Mouse (Mus musculus) hindbrain, postnatal 0 days (tissue): ENCODE measurements around the gene Casp8. TPM values are rescaled to one million over a fixed set of nuclear protein-coding genes. Genes with fewer than 3 reads are reported as not detected.

Experiments
- ATAC-seq: fragments of 200-750 bp; cut with Nextera tagmentation; 2 replicates; pipeline ENCODE4 v1.8.0; 2017; ENCODE audit warnings: mild to moderate bottlenecking, moderate TSS enrichment, moderate library complexity
- DNase-seq: peaks from one replicate; pipeline ENCODE4 v3.0.0-alpha.2; 2015; ENCODE audit warnings: low spot score
- H3K27ac ChIP-seq: fragments of 300-500 bp; sonication (generic); 2 replicates; pipeline ENCODE4 v1.5.1; 2014; ENCODE audit warnings: mild to moderate bottlenecking
- H3K27me3 ChIP-seq: fragments of 300-500 bp; sonication (generic); 2 replicates; pipeline ENCODE4 v1.6.1; 2014; ENCODE audit warnings: low read length, mixed read lengths; ENCODE audit not compliant: insufficient read depth
- H3K36me3 ChIP-seq: fragments of 300-500 bp; sonication (generic); 2 replicates; pipeline ENCODE4 v1.6.1; 2014; ENCODE audit warnings: low read length, mixed read lengths; ENCODE audit not compliant: insufficient read depth
- H3K4me1 ChIP-seq: fragments of 300-500 bp; sonication (generic); 2 replicates; pipeline ENCODE4 v1.6.1; 2014; ENCODE audit warnings: antibody characterized with exemption, low read length, mixed read lengths; ENCODE audit not compliant: insufficient read depth
- H3K4me2 ChIP-seq: fragments of 300-500 bp; sonication (generic); 2 replicates; pipeline ENCODE4 v1.6.1; 2014; ENCODE audit warnings: low read depth, mild to moderate bottlenecking, low read length, moderate library complexity, mixed read lengths
- H3K4me3 ChIP-seq: fragments of 300-500 bp; sonication (generic); 2 replicates; pipeline ENCODE4 v1.5.1; 2014; ENCODE audit warnings: low read length
- H3K9ac ChIP-seq: fragments of 300-500 bp; sonication (generic); replicated peaks from 2 replicates; pipeline ENCODE4 v1.6.1; 2014; ENCODE audit warnings: mild to moderate bottlenecking, low read length, moderate library complexity, mixed read lengths
- H3K9me3 ChIP-seq: fragments of 300-500 bp; sonication (generic); 2 replicates; pipeline ENCODE4 v1.6.1; 2016; ENCODE audit warnings: low read length, mixed read lengths
- CTCF ChIP-seq: IDR thresholded peaks from 2 replicates; pipeline ENCODE4 v1.5.1; 2016; ENCODE audit warnings: antibody characterized with exemption, control low read depth, low read depth
- WGBS: fragments of 180-500 bp; shearing (Covaris S2); extraction: QIAGEN DNeasy Blood & Tissue Kit; methylation state at CpG from one replicate; pipeline ENCODE4 v1.1.7; 2014; 5-methylcytosine and 5-hydroxymethylcytosine counted together
- polyA plus RNA-seq: library from polyadenylated mRNA; unstranded; fragments of >200 nt; fragmentation: Nextera tagmentation; extraction: Ambion mirVana; gene quantifications from 2 replicates; pipeline ENCODE4 v1.2.1, GENCODE M21; 2015
- total RNA-seq: library from RNA; depleted of rRNA; stranded (reverse); fragments of >200 nt; gene quantifications from 2 replicates; pipeline ENCODE4 v1.2.3, GENCODE M21; 2014

The Casp8 gene
- total and polyA plus RNA-seq, 2 experiments from 2014 or later: 3.0 to 5.4 TPM

DNA sequence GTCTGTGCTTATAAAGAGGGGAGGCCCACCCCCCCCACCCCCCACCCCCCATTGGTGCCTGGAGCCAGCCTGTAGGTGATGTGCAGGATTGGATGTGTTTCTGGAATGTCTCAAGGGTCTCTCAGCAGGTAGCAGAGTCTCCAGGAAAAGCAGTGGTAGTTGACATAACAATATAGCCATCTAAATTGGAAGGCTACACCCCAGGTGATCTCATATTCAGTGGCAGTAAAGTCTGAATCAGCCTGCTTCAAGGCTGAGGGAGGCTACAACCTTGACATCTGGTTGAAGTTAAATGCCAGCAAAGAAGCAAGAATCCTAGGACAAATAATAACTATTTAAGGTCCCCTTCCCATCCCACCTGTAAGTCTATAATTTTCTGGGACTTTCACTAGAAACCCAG is 26.0 kb upstream of the Casp8 start:
- Histone ChIP-seq H3K9me3 (no peaks in the 10 kb centered on the region), H3K27me3 (no peaks in the 10 kb centered on the region), H3K4me1 (no peaks in the 10 kb centered on the region), H3K27ac (no peak overlapping the region), H3K9ac (no peak overlapping the region), H3K36me3 (no peaks in the 10 kb centered on the region), H3K4me2 (no peak overlapping the region), H3K4me3 (no peak overlapping the region)
- TF ChIP-seq CTCF: no peak
- no peak for DNase-seq
- ATAC-seq: no peak

DNA sequence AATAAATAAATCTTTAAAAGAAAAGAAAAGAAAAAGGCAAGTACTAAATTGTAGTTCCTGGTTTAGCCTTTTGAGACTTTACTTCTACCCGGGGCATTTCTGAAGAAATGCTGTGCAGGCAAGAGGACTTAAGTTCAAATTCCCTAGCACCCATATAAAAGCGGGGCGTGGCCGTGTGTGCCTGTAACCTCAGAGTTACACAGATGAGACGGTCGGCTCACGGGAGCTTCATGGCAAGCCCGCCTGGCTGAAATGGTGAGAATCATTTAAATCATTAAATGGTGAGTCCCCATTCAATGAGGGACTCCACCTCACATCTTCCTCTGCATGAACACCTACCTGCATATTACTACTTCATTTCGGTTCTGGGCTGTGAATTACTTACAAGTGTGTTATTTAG is 25.5 kb upstream of the Casp8 start:
- Histone ChIP-seq H3K36me3 (no peaks in the 10 kb centered on the region), H3K27ac (no peak overlapping the region), H3K9me3 (no peaks in the 10 kb centered on the region), H3K27me3 (no peaks in the 10 kb centered on the region), H3K4me2 (no peak overlapping the region), H3K9ac (no peak overlapping the region), H3K4me1 (no peaks in the 10 kb centered on the region), H3K4me3 (no peak overlapping the region)
- no peak for TF ChIP-seq CTCF
- 65% methylated on average over 9 of the region's 9 CpGs for WGBS
- DNase-seq: no peak
- ATAC-seq: no peak

GRCm38 (mm10) chr1:58770111-58770720 is 25.0 kb upstream of the Casp8 start:
- TF ChIP-seq CTCF: peak; percentile 70
- Histone ChIP-seq H3K36me3 (no peaks in the 10 kb centered on the region), H3K4me1 (no peaks in the 10 kb centered on the region), H3K27me3 (no peaks in the 10 kb centered on the region), H3K9ac (no peak overlapping the region), H3K4me2 (no peak overlapping the region), H3K27ac (no peak overlapping the region), H3K9me3 (no peaks in the 10 kb centered on the region), H3K4me3 (no peak overlapping the region)
- ATAC-seq (peak; percentile 53; the same call in 1 of the 2 replicates), DNase-seq (peak; percentile 82)
- WGBS: 27% methylated on average over 7 of the region's 7 CpGs

- DNase-seq (no peak), ATAC-seq (no peak)
- Histone ChIP-seq H3K4me1 (no peaks in the 10 kb centered on the region), H3K9me3 (no peaks in the 10 kb centered on the region), H3K27me3 (no peaks in the 10 kb centered on the region), H3K36me3 (no peaks in the 10 kb centered on the region), H3K4me3 (no peak overlapping the region), H3K27ac (no peak overlapping the region), H3K9ac (no peak overlapping the region), H3K4me2 (no peak overlapping the region)
- WGBS: 65% methylated on average over 3 of the region's 3 CpGs
- TF ChIP-seq CTCF: no peak
These were observed 23.1 kb upstream of the Casp8 start for GRCm38 (mm10) chr1:58772084-58772483.

DNA sequence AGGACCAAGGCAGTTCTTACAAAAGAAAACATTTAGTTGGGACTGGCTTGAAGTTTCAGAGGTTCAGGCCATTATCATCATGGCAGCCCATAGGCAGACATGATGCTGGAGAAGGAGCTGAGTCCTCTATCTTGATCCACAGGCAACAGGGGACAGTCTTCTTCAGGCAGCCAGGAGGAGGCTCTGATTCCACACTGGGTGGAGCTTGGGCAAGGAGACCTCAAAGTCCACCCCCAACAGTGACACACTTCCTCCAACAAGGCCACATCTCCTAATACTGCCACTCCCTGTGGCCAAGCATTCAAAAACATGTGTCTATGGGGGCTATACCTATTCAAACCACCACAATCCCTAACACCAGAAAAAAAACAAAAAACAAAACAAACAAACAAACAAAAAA is 21.9 kb upstream of the Casp8 start:
- no peak for TF ChIP-seq CTCF
- no peaks in the 10 kb centered on the region for H3K4me1 ChIP-seq
- no peak for ATAC-seq
- H3K4me2 ChIP-seq: no peak overlapping the region
- no peaks in the 10 kb centered on the region for H3K27me3 ChIP-seq
- H3K9ac ChIP-seq: no peak overlapping the region
- DNase-seq: no peak
- no peak overlapping the region for H3K4me3 ChIP-seq
- H3K9me3 ChIP-seq: no peaks in the 10 kb centered on the region
- no peaks in the 10 kb centered on the region for H3K36me3 ChIP-seq
- H3K27ac ChIP-seq: no peak overlapping the region

GRCm38 (mm10) chr1:58773905-58774304 is 21.3 kb upstream of the Casp8 start:
- DNase-seq (no peak), ATAC-seq (no peak)
- no peak overlapping the region for H3K9ac ChIP-seq
- no peak overlapping the region for H3K4me3 ChIP-seq
- no peaks in the 10 kb centered on the region for H3K9me3 ChIP-seq
- 65% methylated on average over 2 of the region's 2 CpGs for WGBS
- H3K4me2 ChIP-seq: no peak overlapping the region
- TF ChIP-seq CTCF: no peak
- H3K27me3 ChIP-seq: no peaks in the 10 kb centered on the region
- H3K27ac ChIP-seq: no peak overlapping the region
- H3K36me3 ChIP-seq: no peaks in the 10 kb centered on the region
- H3K4me1 ChIP-seq: no peaks in the 10 kb centered on the region

- DNase-seq (no peak), ATAC-seq (no peak)
- no peak for TF ChIP-seq CTCF
- Histone ChIP-seq H3K36me3 (no peaks in the 10 kb centered on the region), H3K27me3 (no peaks in the 10 kb centered on the region), H3K9me3 (no peaks in the 10 kb centered on the region), H3K4me3 (no peak overlapping the region), H3K4me2 (no peak overlapping the region), H3K9ac (no peak overlapping the region), H3K27ac (no peak overlapping the region), H3K4me1 (no peaks in the 10 kb centered on the region)
- WGBS: 96% methylated on average over 5 of the region's 5 CpGs
These were observed 19.8 kb upstream of the Casp8 start for GRCm38 (mm10) chr1:58775361-58775760.
